Mouse (Mus musculus): Measurements from ENCODE around the gene Ccpg1os.

Ccpg1os gene

GRCm38 (mm10) chr9:72985250-72986220, at the start of gene Ccpg1os, which contains the start of gene Ccpg1:
TSS of gene Ccpg1os (minus strand) at chr9:72985382.
TSS of gene Ccpg1 (plus strand) at chr9:72985429.
- DNase-seq (ENCODE audit: low spot score) = peak; percentile 96

DNA sequence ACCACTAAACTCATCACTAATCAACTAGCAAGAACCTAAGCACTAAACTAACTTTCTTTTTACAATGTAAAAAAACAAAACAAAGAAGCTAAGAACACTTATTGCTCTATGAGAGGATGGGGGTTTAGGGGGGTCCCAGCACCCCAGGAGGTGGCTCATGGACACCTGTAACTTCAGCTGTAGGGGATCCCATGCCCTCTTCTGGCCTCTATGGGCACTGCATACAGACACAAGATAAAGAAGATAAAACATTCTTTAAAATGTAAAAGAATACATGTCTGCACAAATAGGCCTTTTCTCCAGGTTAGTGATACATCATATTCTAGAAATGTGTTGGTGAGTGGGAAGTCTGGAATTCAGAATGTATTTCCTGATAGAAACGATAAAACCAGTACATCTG, 48.2 kb upstream of the Ccpg1os start:
- DNase-seq (ENCODE audit: low spot score) = no peak

DNA sequence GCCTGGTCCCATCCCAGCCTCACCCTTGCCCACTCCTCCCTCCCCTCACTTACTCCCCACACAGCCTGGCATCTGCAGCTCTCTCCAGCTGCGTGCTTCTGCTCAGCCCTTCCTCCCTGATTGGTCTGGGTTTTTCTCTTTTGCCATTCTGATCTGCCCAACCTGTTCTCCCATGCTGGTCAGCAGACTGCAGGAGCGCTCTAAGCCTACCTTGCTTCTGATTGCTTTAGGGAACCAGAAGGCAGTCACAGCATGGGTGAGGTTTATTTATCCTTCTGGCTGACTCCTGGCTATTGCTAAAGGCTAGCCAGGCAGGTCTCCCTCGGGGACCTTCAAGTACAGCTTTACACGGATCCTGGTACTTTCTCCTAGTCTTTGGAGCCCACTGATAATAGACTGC, 46.2 kb upstream of the Ccpg1os start:
- no peak for DNase-seq (ENCODE audit: low spot score)

- DNase-seq (ENCODE audit: low spot score) = no peak
Observed at GRCm38 (mm10) chr9:73030443-73030842, 45.3 kb upstream of the Ccpg1os start.

GRCm38 (mm10) chr9:73025818-73026636, 40.8 kb upstream of the Ccpg1os start:
- DNase-seq (ENCODE audit: low spot score) = no peak

DNA sequence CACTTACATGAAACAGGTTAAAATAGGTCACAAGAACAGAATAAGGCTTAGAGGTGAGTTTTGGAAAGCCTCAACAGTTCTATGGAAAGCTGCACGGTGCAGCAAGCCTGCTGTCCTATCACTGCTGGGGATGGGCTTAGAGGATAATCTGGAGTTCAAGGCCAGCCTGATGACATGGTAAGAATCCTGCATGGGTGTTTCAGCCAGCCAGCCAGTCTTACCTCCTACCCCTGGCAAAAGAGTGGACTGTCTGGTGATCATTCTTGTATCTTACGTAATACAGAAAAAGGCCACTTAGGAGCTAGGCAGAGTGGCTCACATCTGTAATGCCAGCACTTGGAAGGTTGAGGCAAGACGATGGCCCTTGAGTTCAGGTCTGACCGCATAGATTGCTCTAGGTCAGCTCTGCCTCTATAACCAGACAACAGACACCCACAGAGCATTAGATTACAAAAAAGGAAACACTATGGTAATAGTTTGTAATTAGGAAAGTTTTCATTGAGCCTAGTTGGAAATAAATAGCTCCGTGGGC, 35.5 kb upstream of the Ccpg1os start:
- no peak for DNase-seq (ENCODE audit: low spot score)

- DNase-seq (ENCODE audit: low spot score) = no peak
Observed at GRCm38 (mm10) chr9:73019841-73020240, 34.7 kb upstream of the Ccpg1os start.

DNA sequence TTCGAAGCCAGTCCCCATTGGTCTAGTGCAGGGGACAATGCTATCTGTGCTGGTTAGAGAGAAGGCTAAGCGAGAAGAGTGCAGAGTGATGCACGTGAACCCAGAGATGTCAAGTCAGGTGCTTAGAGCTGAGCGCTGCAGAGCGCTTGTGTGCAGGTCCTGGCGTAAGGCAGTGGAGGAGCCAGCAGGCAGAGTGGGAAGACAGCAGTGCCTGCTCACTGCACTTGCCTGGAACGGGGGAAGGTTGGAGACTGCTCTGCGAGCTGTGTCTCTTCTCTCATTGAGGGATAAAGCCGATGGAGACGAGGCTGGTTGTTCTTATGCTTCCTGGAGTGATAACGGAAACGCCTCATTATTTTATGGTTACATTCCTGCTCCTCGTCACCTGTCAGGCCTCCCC, 29.5 kb upstream of the Ccpg1os start:
- DNase-seq (ENCODE audit: low spot score) = no peak

DNA sequence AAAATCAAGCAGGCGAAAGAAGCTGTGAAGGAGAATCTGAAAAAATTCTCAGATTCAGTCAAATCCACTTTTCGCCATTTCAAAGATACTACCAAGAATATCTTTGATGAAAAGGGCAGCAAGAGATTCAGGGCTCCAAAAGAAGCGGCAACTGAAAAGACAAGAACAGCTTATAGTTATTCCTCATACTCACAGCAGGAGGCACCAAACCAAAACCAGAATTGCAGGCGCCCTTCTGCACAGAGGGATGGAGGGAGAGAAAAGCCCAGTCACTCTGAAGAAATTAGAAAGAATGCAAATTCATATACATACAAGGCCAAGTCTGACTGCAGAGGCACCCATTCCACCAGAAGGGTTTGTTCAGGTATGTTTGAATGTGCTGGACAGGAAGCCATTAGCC, 27.4 kb upstream of the Ccpg1os start:
- no peak for DNase-seq (ENCODE audit: low spot score)

DNA sequence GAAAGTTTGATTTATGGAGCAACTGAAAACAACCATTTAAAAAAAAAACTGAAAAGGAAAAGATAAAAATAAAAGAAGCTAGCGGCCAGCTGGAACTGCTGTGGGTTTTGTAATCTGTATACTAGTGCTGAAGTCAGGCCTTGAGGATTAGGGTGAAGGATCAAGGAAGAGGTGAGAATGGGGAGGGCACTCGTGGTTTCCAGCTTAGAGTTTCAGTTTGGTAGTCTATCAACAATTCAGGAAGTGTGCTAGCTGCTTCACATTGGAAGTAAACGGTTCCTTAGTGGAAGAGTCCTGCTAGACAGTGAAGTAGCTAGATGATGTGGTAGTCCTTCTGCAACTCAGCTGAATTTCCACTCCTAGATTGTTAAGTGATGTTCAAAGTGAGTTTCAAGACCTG, 23.2 kb upstream of the Ccpg1os start:
- peak; percentile 25 for DNase-seq (ENCODE audit: low spot score)

DNA sequence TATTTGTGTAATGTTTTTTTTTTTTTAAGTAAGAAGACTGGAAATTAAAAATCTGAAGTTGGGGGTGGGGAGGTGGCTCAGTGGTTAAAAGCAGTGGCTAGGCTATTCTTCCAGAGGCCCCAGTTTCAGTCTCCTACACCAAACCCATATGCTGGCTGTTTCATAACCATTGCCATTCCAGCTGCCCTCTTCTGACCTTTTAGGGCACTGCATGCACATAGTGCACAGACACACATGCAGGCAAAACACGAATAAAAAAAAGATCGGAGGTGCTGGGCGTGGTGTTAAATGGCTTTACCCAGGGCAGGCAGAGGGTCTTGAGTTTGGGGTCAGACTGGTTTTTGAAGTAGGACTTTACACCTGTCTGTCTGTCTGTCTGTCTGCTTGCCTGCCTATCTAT, 21.0 kb upstream of the Ccpg1os start:
- no peak for DNase-seq (ENCODE audit: low spot score)

- DNase-seq (ENCODE audit: low spot score) = no peak
Observed at GRCm38 (mm10) chr9:73005106-73005505, 19.9 kb upstream of the Ccpg1os start.

GRCm38 (mm10) chr9:73004076-73004475, 18.9 kb upstream of the Ccpg1os start:
- no peak for DNase-seq (ENCODE audit: low spot score)

- no peak for DNase-seq (ENCODE audit: low spot score)
Observed at GRCm38 (mm10) chr9:73002177-73002576, 17.0 kb upstream of the Ccpg1os start.

- DNase-seq (ENCODE audit: low spot score) = no peak
Observed at GRCm38 (mm10) chr9:73001314-73002011, 16.3 kb upstream of the Ccpg1os start.

DNA sequence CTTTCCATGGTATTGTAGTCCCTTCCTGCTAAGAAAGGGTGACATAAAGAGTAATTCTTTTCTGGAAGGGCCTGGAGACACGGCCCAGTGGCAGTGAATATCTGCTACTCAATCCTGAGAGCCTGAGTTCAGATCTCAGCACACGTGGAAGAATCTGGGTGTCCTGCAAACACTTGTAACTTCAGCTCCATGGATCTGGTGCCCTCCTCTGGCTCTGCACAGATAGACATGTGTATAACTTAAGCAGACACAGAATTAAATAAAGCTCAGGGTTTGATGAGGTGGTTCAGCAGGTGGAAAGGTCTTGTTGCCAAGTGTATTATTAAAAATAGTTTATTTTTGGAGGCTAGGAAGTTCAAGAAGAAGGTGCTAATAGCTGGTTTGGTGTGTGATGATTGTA, 15.3 kb upstream of the Ccpg1os start:
- no peak for DNase-seq (ENCODE audit: low spot score)

DNA sequence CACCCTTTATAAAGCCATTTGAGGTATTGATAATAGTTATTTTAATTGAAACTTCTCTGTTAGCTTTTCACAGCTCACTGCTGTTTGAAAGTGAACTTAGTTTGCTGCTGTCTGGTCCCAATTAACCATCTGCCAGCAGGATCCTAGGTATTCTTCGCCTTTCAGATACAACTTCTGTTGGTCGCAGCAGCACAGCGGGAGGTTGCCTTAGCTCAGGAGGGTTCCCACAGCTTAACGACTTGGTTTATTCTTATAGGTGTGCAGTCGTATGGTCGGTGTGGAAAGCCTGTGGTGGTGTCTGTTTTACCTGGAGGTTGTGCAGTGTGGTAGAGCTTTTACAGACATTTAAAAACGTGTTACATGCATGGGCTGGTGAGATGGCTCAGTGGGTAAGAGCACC, 11.6 kb upstream of the Ccpg1os start:
- DNase-seq (ENCODE audit: low spot score) = no peak

DNA sequence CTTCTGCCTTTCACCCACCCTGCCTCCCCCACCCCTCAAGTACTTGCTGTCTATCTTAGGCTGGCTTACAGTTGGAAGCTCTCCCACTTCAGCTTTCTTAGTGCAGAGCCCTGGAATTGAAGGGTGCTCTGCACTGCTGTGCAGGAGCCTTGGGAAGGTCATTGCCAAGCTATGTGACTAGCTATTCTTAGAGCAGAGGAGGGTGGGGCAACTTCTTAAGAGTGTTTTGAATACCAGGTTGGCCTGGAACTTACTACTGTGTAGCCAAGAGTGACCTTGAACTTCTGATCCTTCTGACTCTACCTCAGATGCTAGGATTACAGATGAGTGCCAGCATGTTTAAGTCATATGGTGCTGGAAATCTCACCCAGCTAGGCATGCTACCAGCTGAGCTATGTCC, 11.0 kb upstream of the Ccpg1os start:
- no peak for DNase-seq (ENCODE audit: low spot score)

DNA sequence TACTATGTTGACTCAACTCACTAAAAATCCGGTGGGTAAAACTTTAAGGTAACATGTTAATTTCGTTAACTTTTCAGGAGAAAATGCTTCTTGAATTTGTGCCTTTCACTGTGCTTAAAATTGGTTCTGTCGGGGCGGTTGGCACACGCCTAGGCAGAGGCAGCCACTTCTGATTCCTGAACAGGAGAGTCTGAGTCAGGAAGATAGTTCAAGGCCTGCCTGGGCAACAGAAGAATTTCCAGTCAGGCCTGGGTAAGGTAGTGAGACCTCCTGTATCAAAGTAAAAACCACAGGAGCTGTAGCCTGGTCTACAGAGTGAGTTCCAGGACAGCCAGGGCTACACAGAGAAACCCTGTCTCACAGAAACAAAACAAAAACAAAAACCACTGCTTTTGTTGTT, 7.4 kb upstream of the Ccpg1os start:
- DNase-seq (ENCODE audit: low spot score) = no peak

DNA sequence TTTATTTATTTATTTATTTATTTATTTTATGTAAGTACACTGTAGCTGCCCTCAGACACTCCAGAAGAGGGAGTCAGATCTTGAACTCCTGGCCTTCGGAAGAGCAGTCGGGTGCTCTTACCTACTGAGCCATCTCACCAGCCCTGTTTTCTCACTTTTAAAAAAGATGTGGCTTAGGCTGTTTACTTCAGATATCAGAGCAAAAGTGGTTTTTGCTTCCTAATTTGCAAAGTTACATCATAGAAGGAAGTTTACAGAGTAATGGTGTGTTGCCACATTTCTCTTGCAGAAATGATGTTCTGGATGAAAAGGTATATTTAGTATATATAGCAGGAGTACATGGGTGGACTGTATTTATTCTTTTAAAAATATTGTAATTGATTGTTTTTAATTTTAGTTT, 6.2 kb upstream of the Ccpg1os start:
- DNase-seq (ENCODE audit: low spot score) = no peak

DNA sequence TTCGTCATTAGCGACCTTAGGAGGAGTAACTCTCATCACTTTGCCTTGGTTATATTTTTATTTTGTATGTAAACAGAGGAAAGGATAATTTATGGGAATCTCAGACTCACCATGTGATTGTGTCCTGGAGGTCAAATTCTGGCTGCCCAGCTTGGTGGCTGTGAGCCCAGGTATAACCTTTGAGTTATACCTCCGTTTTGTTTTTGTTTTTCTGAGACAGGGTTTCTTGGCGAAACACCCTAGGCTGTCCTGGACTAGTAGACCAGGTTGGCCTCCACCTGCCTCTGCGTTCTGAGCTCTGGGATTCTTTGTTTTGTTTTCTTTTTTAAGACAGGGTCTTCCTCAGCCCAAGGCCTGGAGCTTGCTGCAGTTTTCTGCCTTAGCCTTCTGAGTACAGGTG, 3.5 kb upstream of the Ccpg1os start:
- no peak for DNase-seq (ENCODE audit: low spot score)

GRCm38 (mm10) chr9:72987703-72988102, 2.5 kb upstream of the Ccpg1os start:
- no peak for DNase-seq (ENCODE audit: low spot score)
